Mouse (Mus musculus): ENCODE data around the gene Insm2. TPM values are rescaled to one million over a fixed set of nuclear protein-coding genes. Genes with fewer than 3 reads are reported as not detected.
"Not testable (repeated sequence)": the region's sequence is repeated elsewhere in the genome, so short reads cannot be mapped to it uniquely, and the experiment has no call there.

The Insm2 gene
- total RNA-seq (2014; rRNA removed) (not detected in 2 replicates), polyA plus RNA-seq (2012; rRNA removed) (not detected in 2 replicates)

GRCm38 (mm10) chr12:55598887-55599561, at the start of gene Insm2:
TSS of gene Insm2 (plus strand) at chr12:55599427.
- Histone ChIP-seq H3K4me3 (ENCODE audit: insufficient read depth, low read depth, low read length) (no peak within 1 kb of the TSS), H3K27me3 (ENCODE audit: control insufficient read depth, insufficient read depth, low read length) (peaks cover 18% of the 10 kb centered on the region), H3K79me2 (ENCODE audit: control insufficient read depth, insufficient read depth, low read length) (no peaks in the 10 kb centered on the region), H3K9ac (ENCODE audit: low read depth, low read length) (no peak within 1 kb of the TSS), H3K27ac (replicated peaks; ENCODE audit: insufficient read depth, low read depth, low read length) (no peak within 1 kb of the TSS), H3K4me1 (ENCODE audit: control insufficient read depth, insufficient read depth, low read length) (no peaks in the 10 kb centered on the region), H3K36me3 (ENCODE audit: control insufficient read depth, insufficient read depth, low read length) (peaks cover 2% of the 10 kb centered on the region; the same call in 1 of the 2 replicates)
- under 1% methylated on average over 77 of the region's 77 CpGs for WGBS
- TF ChIP-seq CTCF (IDR thresholded peaks at IDR 0.05; ENCODE audit: low read depth, low read length) (no peak), POLR2A (IDR thresholded peaks at IDR 0.05; ENCODE audit: extremely low read depth, insufficient read depth, low read length) (no peak)
- no peak for DNase-seq (ENCODE audit: extremely low read depth, low read depth, low spot score)

- not testable (repeated sequence) for DNase-seq (ENCODE audit: extremely low read depth, low read depth, low spot score); H3K27me3 ChIP-seq (ENCODE audit: control insufficient read depth, insufficient read depth, low read length); H3K4me3 ChIP-seq (ENCODE audit: insufficient read depth, low read depth, low read length); H3K4me1 ChIP-seq (ENCODE audit: control insufficient read depth, insufficient read depth, low read length); H3K9ac ChIP-seq (ENCODE audit: low read depth, low read length); H3K36me3 ChIP-seq (ENCODE audit: control insufficient read depth, insufficient read depth, low read length); H3K27ac ChIP-seq (replicated peaks; ENCODE audit: insufficient read depth, low read depth, low read length); H3K79me2 ChIP-seq (ENCODE audit: control insufficient read depth, insufficient read depth, low read length)
- WGBS = 76% methylated on average over 6 of the region's 6 CpGs
These were observed 44.3 kb upstream of the Insm2 start for GRCm38 (mm10) chr12:55554901-55555300.

DNA sequence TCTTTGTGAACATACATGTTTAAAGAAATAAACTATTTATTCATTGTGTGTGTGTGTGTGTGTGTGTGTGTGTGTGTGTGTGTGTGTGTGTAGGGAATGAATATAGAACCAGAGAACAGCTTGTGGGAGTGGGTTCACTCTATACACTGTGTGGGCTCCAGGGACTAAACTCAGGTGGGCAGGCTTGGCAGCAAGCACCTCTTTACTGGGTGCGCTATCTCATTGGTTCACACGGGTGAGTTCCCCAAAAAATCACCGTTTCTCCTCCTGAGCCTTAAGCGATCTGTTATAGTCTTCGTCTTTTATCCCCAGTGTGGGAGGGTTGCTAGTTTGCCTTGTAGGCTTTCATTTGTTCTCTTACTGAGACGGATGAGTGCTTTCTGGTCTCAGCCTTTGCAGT, 41.4 kb upstream of the Insm2 start:
- H3K36me3 ChIP-seq (ENCODE audit: control insufficient read depth, insufficient read depth, low read length) = no peaks in the 10 kb centered on the region
- 87% methylated on average over 6 of the region's 6 CpGs for WGBS
- no peaks in the 10 kb centered on the region for H3K4me1 ChIP-seq (ENCODE audit: control insufficient read depth, insufficient read depth, low read length)
- H3K27me3 ChIP-seq (ENCODE audit: control insufficient read depth, insufficient read depth, low read length) = no peaks in the 10 kb centered on the region
- TF ChIP-seq POLR2A (IDR thresholded peaks at IDR 0.05; ENCODE audit: extremely low read depth, insufficient read depth, low read length) (no peak), CTCF (IDR thresholded peaks at IDR 0.05; ENCODE audit: low read depth, low read length) (no peak)
- H3K4me3 ChIP-seq (ENCODE audit: insufficient read depth, low read depth, low read length) = no peak overlapping the region
- no peak overlapping the region for H3K27ac ChIP-seq (replicated peaks; ENCODE audit: insufficient read depth, low read depth, low read length)
- no peak overlapping the region for H3K9ac ChIP-seq (ENCODE audit: low read depth, low read length)
- no peaks in the 10 kb centered on the region for H3K79me2 ChIP-seq (ENCODE audit: control insufficient read depth, insufficient read depth, low read length)
- no peak for DNase-seq (ENCODE audit: extremely low read depth, low read depth, low spot score)

DNA sequence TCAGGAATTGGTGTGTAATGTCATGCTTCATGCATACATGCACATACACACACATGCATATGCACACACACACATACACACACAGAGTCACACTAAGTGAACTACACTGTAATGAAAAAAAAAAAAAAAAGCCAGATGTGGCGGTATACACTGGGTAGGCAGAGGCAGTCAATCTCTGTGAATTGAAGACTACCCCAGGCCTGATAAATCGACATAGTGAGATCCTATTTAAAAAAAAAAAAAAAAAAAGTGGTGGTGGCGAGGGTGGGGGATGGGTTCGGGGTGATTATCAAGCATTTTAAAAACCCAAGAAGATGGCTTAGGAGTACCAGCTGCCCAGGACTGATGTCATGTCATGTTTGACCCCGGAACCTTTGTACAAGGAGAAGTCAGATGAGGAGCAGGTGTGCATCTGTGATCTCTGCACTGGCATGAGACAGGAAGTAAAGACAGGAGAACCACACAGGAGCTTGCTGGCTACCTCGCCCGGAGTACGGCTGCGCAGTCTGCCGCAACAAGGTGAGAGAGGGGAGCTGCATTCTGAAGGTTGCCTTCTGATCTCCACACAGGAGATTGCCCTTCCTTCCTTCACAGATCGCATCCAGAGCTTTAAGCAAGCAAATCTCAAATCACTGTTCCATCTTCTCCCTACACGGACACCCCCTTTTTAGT, 39.9 kb upstream of the Insm2 start:
- Histone ChIP-seq H3K79me2 (ENCODE audit: control insufficient read depth, insufficient read depth, low read length) (no peaks in the 10 kb centered on the region), H3K4me3 (ENCODE audit: insufficient read depth, low read depth, low read length) (no peak overlapping the region), H3K27ac (replicated peaks; ENCODE audit: insufficient read depth, low read depth, low read length) (no peak overlapping the region), H3K9ac (ENCODE audit: low read depth, low read length) (no peak overlapping the region), H3K36me3 (ENCODE audit: control insufficient read depth, insufficient read depth, low read length) (no peaks in the 10 kb centered on the region), H3K27me3 (ENCODE audit: control insufficient read depth, insufficient read depth, low read length) (no peaks in the 10 kb centered on the region), H3K4me1 (ENCODE audit: control insufficient read depth, insufficient read depth, low read length) (no peaks in the 10 kb centered on the region)
- TF ChIP-seq CTCF (IDR thresholded peaks at IDR 0.05; ENCODE audit: low read depth, low read length) = no peak
- no peak for TF ChIP-seq POLR2A (IDR thresholded peaks at IDR 0.05; ENCODE audit: extremely low read depth, insufficient read depth, low read length)
- no peak for DNase-seq (ENCODE audit: extremely low read depth, low read depth, low spot score)
- WGBS = 90% methylated on average over 12 of the region's 12 CpGs

- WGBS = 12% methylated on average over 19 of the region's 19 CpGs
- H3K36me3 ChIP-seq (ENCODE audit: control insufficient read depth, insufficient read depth, low read length) = no peaks in the 10 kb centered on the region
- H3K4me1 ChIP-seq (ENCODE audit: control insufficient read depth, insufficient read depth, low read length) = no peaks in the 10 kb centered on the region
- H3K4me3 ChIP-seq (ENCODE audit: insufficient read depth, low read depth, low read length) = peak overlapping the region; percentile 29
- TF ChIP-seq CTCF (IDR thresholded peaks at IDR 0.05; ENCODE audit: low read depth, low read length) (no peak), POLR2A (IDR thresholded peaks at IDR 0.05; ENCODE audit: extremely low read depth, insufficient read depth, low read length) (no peak)
- peak; percentile 32 for DNase-seq (ENCODE audit: extremely low read depth, low read depth, low spot score)
- no peak overlapping the region for H3K27ac ChIP-seq (replicated peaks; ENCODE audit: insufficient read depth, low read depth, low read length)
- no peak overlapping the region for H3K9ac ChIP-seq (ENCODE audit: low read depth, low read length)
- H3K27me3 ChIP-seq (ENCODE audit: control insufficient read depth, insufficient read depth, low read length) = 0 out of 2 replicates have a peak, but pooled peaks cover 1% of the 10 kb centered on the region
- no peaks in the 10 kb centered on the region for H3K79me2 ChIP-seq (ENCODE audit: control insufficient read depth, insufficient read depth, low read length)
These were observed 39.1 kb upstream of the Insm2 start for GRCm38 (mm10) chr12:55560025-55560690.

Data from liver, adult 2 months (tissue).